Mouse (Mus musculus) liver, embryonic 14.5 days (tissue): ENCODE results near the gene Veph1.

Experiments used
- CTCF ChIP-seq: IDR thresholded peaks from 2 replicates; pipeline ENCODE4 v1.5.1; 2016; ENCODE audit warnings: antibody characterized with exemption, low read depth, control low read depth
- EP300 ChIP-seq: IDR thresholded peaks from 2 replicates; pipeline ENCODE4 v1.6.1; 2016; ENCODE audit warnings: antibody characterized with exemption, low read depth

DNA sequence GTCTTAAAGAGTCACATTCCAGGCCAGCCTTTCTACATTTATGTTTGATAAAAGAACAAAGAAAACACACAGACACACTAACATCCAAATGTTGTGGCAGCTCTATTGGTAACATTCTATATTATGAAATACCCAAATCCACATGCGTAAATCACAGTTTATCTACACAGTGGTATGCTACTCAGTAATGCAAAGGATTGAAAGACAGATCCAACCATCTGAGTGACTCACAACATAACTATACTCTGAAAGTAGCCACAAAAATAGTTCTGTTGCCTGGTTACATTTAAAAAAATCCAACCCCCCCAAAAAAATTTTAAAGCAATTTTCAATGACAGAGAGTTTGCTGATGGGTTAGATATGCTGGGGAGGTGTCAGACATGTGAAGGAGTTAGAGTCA is 12.9 kb upstream of the Veph1 start:
- TF ChIP-seq EP300 (no peak), CTCF (no peak)
